Mouse (Mus musculus): ENCODE measurements around the gene Vsig10.

The Vsig10 gene

DNA sequence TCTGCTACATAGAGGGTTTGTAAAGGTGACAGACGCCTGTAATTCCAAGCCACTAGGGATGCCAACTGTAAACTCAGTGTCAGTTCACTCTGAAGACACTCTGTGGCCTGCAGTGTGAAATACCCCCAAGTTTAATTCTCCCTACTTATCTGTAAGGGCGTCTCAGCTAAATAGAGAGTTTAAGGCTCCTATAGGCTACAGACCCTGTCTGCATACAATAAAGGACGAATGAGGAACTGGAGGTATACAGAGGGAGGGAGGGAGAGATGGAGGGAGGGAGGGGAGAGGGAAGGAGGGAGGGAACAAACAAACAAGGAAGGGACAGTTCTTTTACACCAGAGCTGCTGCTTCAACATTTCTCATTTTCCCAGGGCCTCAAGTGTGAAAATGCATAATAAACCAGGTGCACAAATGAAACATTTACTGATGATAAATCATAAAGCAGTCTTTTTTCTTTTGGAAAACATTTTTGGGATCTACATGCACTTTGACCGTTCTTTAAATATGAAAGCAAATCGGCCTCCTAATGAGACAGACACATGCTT, 26.6 kb downstream of the Vsig10 start:
- in situ Hi-C loops (cut with MboI; ENCODE audit: low pct_unique_long_range_greater_than_20kb in 1 of 2, low sequenced_read_pairs in 2 of 2, unreplicated experiment in 1 of 2), result no loop called here

DNA sequence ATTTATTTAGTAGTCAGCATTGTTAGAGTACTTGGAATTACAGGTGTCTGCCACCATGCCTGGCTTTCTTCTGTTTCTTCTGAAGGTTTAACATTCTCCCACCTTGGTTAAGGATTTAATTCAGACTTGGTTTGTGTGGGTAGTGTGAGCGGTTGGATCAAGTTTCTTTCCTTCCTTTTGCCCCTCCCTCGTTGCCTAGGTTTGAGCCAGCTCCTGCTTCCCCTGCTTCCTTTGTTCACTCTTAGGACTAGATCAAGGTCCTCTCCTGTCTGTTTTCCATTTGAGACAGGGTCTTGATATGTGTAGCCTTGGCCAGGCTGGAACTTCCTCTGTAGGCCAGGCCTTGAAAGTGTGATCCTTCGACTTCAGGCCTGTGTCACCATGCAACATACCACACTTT, 27.4 kb downstream of the Vsig10 start:
- in situ Hi-C loops (cut with MboI; ENCODE audit: low pct_unique_long_range_greater_than_20kb in 1 of 2, low sequenced_read_pairs in 2 of 2, unreplicated experiment in 1 of 2), result no loop called here

DNA sequence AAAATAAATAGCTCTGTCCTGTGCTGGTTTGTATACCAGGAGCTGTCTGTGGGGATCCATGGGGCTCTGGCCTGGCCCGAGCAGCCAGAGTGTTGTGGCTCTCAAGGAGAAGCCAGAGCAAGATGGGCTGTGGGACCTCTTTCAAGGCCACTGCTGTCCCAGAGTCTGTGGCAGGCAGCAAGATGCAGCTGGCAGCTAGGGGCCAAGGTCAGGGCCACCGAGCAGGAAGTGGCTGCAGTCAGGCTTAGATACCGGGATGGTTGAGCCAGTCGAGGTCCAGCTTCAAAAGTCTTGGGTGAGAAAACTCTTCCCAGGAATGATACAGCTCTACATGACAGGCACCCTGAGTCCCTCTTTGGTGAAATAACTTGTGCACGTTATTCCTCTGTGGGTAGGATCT, 28.1 kb downstream of the Vsig10 start:
- in situ Hi-C loops (cut with MboI; ENCODE audit: low pct_unique_long_range_greater_than_20kb in 1 of 2, low sequenced_read_pairs in 2 of 2, unreplicated experiment in 1 of 2), result no loop called here

DNA sequence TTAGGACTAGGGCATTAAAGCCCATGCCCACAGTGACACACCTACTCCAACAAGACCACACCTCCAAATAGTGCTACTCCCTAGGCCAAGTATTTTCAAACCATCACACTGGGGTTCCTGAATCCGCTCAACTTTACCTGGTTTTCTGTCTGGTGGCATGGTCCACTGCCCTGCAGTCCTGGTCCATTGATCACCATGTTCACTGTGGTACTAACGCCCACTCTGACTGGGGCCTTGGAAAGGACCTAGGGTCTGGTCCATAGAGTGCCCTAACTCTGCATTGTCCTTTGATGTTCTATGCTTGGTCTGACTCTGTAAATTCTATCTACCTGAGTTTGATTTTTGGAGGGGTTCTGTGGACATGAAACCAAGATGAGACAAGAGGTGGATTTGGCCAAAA, 29.0 kb downstream of the Vsig10 start:
- in situ Hi-C loops (cut with MboI; ENCODE audit: low pct_unique_long_range_greater_than_20kb in 1 of 2, low sequenced_read_pairs in 2 of 2, unreplicated experiment in 1 of 2), result no loop called here

DNA sequence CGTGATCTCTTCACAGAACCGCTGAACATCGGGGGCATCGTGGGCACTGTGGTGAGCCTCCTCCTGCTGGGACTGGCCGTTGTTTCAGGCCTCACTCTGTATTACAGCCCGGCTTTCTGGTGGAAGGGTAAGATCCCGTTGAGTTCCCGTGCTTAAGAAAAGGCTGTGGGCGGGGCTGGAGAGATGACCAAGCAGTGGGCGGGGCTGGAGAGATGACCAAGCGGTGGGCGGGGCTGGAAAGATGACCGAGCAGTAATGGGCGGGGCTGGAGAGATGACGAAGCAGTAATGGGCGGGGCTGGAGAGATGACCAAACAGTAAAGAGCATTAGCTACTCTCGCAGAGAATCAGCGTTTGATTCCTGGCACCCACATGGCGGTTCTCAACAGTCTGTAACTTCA, 29.4 kb downstream of the Vsig10 start:
- in situ Hi-C loops (cut with MboI; ENCODE audit: low pct_unique_long_range_greater_than_20kb in 1 of 2, low sequenced_read_pairs in 2 of 2, unreplicated experiment in 1 of 2), result no loop called here

DNA sequence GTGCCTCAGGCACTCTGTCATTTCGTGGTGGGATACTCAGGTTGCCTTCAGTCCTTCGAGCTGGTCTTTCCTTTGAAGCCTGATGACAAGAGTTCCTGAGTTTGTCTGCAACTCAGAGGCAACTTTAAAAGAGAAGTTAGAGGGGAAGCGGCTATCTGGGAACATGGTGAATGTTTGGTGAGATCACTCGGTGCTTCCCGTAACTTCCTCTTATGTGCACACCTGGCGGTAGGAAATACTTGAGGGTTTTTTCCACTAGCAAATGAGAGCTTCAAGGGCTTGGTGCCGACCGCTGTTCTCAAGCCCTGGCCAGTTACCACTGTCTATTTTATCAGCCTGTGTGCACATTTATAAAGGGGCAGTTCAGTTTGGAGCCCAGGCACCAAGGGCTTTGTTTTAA, 35.2 kb downstream of the Vsig10 start:
- in situ Hi-C loops (cut with MboI; ENCODE audit: low pct_unique_long_range_greater_than_20kb in 1 of 2, low sequenced_read_pairs in 2 of 2, unreplicated experiment in 1 of 2), result no loop called here

DNA sequence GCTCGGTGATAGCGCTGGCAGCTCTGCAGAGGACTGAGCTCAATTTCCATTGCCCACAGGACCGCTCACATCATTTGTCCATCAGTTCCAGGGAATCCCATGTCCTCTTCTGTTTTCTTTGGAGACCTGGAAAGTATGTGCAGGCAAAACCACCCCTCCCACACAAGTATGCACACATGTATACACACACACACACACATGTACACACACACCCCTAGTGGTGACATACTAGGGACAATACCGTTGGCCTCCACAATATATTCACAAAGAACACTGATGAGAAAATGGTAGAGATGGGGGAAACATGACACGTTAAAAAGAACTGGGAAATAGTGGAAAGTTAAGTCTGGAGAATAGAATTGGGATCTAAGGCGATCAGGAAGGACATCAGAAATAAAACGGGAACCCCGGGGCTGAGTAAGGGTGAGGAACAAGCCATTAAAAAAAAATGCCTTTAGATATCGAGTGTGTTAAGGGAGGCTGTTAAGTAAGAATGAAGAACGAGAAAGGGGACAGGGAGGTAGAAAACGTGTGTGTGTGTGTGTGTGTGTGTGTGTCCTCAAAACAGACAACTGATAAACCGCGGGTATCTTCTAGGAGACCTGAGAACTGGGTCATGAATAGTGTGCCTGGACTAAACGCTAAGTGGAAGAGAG, 36.9 kb downstream of the Vsig10 start:
- in situ Hi-C loops (cut with MboI; ENCODE audit: low pct_unique_long_range_greater_than_20kb in 1 of 2, low sequenced_read_pairs in 2 of 2, unreplicated experiment in 1 of 2), result no loop called here

DNA sequence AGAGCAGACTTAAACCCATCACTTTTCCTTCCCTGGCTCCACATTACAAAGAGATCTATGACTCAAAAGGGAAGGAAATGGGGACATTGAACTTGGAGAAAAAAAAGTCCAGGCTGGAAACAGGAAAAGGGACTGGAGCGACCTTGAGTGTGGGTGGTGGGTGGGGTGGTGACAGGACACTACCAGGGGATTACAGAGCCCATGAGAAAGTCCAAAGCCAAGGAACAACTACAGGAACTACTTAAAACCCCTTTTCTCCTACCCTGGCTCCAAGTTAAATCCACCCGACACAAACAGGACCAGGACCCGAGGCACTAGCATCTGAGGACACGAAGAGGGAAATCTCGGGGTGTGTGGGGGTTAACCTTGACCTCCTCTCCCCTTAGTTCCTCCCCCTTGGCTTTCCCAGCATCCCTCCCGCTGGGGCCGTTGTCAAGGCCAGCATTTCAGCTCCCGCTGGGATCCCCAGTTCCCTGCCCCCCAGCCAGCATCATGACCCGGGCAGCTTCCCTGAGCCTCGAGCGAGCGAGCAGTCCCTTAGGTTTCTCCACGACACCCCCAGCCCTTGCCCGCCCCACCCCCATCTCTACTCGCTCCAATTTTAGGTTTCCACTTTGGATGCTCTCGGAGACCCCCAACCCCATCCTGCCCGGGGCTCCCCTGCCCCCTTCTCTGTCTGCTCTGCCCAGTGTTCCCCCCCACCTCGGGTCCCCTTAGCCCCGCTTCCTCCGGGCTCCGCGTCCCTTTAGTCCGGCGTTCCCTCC, 37.7 kb downstream of the Vsig10 start:
- in situ Hi-C loops (cut with MboI; ENCODE audit: low pct_unique_long_range_greater_than_20kb in 1 of 2, low sequenced_read_pairs in 2 of 2, unreplicated experiment in 1 of 2), result no loop called here

DNA sequence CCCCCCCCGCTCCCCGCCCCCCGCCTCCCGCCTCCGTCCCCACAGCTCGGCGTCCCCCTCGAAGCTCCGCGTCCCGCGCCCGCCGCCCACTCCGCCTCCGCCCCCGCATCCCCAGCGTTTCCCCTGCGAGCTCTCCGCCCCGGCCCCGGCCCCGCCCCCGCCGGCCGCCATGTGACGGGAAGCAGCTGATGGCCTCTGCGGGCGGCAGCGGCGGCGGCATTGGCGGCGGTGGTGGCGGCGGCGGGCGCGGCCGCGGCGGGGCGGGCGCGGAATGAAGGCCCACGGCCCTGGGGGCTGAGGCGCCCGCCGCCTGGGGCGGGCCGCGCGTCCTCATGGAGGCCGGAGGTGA, 38.2 kb downstream of the Vsig10 start, which contains the start of gene Wsb2:
Wsb2 (plus strand) TSS at position 176 of the 349 bp plus-strand sequence.
- in situ Hi-C loops (cut with MboI; ENCODE audit: low pct_unique_long_range_greater_than_20kb in 1 of 2, low sequenced_read_pairs in 2 of 2, unreplicated experiment in 1 of 2), result no loop called here

DNA sequence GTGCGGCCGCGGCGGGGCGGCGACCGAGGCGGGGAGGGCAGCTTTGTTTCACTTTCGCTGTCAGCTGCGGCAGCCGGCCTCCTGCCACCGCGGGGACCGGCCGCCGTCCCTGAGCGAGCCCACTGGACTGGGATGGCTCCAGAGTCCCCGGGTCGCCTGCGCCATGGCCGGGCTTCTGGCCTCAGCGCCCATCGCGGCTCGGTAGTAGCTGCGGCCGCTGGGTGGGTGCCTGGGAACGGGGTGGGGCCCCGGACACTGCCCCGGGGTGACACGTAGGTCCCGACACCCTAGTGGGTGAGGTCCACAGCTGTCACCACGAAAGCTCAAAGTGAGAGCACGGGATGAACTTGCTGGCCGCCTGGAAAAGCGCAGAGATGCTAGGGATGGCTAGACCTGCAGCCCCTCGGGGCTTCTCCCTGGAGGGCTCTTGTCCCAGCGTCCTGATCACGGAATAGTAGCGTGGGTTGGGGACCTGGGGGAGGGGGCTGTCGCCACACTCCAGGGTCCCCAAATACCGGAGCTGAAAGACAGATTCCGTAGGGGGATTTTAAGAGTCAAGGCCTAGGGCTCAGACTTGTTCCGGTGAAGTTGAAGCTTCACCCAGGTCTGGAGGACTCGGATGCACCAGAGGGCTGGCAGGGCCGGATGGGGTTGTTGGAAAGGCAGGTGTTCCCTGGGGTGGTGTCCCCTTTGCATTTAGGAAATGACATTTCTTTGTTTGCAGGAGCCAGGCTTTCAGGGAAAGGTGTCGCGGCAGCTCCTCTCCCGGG, 38.8 kb downstream of the Vsig10 start:
- in situ Hi-C loops (cut with MboI; ENCODE audit: low pct_unique_long_range_greater_than_20kb in 1 of 2, low sequenced_read_pairs in 2 of 2, unreplicated experiment in 1 of 2), result no loop called here

DNA sequence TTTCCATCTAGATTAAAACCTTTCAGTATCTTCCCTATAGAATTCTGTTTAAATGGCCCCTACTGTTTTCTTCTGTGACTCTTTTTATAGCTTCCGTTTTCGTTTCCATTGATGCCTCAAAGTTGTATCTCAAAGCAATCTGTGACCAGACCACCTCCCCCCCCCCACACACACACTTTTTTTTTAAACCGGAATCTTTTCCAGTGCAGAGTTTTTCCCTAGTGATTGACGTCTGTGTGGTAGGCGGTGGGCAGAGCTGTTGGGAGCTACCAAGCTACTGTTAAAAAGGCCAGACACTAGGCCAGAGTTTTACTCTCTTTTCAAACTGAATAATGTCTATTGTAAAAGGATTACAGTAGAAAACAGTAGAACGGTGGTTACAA, 39.4 kb downstream of the Vsig10 start:
- in situ Hi-C loops (cut with MboI; ENCODE audit: low pct_unique_long_range_greater_than_20kb in 1 of 2, low sequenced_read_pairs in 2 of 2, unreplicated experiment in 1 of 2), result no loop called here

DNA sequence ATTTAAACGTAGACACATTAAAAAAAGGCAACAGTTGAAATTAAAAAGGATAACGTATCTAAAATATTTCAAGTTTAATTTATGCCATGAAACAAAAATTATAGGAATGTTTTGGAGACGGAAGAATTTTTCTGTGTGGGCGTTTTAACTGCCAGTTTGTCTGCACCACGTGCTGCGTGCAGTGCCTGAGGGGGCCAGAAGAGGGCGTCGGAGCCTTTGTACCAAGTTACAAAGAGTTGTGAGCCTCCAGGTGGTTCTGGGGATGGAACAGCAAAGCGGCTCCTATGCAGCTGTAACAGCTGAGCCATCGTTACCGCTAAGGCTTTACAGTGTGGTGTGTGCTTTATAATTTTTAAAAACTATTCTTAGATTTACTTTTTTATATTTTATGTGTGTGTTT, 39.8 kb downstream of the Vsig10 start:
- in situ Hi-C loops (cut with MboI; ENCODE audit: low pct_unique_long_range_greater_than_20kb in 1 of 2, low sequenced_read_pairs in 2 of 2, unreplicated experiment in 1 of 2), result no loop called here

DNA sequence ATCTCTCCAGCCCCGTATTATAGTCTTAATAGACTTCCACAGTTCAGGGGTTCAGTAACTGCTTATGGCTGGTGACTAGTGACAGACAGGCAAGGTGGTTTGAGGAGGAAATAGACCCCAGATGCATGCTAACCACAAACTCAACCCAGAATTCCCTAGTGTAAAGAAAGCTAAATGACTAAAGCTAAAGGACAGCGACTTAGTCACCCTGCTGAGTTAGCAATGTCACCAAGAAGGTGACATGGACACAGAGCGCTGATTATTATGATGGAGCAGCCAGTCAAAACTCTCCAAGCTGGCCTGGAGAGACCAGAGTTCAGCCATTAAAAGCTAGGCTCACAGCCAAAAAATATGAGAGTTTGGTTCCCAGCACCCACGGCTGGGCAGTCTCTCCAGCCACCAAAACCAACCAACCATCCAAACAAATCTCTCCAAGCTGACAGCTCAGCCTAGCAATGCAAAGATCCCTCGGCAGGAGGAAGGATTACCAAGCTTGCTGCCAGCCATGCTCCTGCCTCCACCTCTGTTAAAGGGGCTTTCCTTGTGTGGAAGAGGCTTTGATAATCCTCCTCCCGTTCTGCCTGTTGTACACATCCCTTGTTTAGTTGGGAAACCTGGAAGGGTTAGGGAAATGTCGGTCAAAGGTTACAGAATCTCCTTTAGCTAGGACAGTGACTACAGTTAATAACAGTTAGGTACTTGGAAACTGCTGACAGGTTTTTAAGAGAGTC, 40.8 kb downstream of the Vsig10 start:
- in situ Hi-C loops (cut with MboI; ENCODE audit: low pct_unique_long_range_greater_than_20kb in 1 of 2, low sequenced_read_pairs in 2 of 2, unreplicated experiment in 1 of 2), result no loop called here

DNA sequence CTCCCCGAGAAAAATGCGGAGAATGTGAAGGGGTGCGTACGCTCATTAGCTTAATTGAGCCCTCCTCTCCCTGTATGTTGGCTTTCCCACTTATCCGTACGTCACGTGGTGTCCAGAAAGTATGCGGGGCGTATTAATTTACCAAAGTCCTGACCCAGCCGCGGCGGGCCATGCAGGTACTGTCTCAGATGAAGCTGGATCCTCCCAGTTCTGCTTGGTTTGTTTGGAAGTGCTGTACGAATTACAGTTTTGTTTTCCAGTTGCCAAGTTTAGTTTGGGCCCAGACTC, 41.3 kb downstream of the Vsig10 start:
- in situ Hi-C loops (cut with MboI; ENCODE audit: low pct_unique_long_range_greater_than_20kb in 1 of 2, low sequenced_read_pairs in 2 of 2, unreplicated experiment in 1 of 2), result no loop called here

DNA sequence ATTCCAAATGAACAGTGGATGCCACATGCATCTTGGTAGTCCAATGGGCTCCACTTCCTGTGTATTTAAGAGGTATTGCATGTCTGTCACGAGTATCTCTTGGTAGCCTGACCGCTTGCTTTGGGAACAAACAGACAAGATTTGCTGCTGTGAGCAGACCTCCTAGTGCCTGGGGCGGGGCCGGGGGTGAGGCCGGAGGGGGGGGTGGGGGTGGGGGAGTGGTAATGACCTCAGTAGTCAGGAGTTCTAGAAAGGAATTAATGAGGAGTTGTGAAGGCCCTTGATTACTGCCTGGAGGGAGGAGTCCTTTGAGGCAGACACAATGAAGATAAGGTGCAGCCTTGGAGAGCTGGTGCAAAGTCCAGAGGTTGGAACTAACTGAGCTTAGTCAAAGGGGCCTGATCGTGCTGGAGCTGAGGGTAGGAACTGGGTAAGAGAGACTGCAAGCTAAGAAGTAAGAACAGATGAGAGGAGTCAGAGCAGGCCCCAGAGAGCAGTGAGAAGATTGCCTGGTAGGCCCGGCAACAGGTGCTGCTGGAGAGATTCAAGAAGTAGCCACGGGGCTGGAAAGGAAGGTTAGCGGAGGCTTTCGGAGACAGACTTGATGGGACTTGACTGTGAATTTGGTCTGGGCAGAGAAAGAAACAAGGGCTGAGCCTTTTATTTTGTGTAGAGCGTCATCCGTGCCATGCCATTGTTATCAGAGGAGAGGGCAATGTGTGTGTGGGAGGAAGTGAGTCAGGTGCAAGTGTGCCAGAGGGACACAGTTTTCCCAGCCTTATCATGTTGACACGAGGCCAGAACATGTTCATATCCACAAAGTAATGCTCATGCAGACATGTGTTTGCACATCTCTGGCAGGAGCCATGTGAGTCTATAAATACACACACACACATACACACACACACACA, 42.0 kb downstream of the Vsig10 start:
- in situ Hi-C loops (cut with MboI; ENCODE audit: low pct_unique_long_range_greater_than_20kb in 1 of 2, low sequenced_read_pairs in 2 of 2, unreplicated experiment in 1 of 2), result no loop called here

DNA sequence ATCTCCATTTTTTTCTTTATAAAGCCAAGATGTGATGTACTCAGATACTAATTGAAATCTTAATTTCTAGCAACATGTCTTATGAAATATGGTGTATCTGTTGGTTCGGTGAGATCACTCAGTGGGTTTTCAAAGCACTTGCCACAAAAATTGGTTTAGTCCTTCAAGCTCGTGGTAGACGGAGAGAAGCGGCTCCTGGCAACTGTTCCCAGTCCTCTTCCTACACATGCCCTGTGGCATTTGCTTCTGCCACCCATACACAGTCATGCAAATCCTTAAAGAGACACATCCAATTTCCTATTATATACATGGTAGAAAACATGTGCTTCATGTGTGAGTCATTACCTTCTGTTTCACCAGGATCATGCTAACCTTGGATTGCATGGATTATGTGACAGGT, 42.7 kb downstream of the Vsig10 start:
- in situ Hi-C loops (cut with MboI; ENCODE audit: low pct_unique_long_range_greater_than_20kb in 1 of 2, low sequenced_read_pairs in 2 of 2, unreplicated experiment in 1 of 2), result no loop called here

DNA sequence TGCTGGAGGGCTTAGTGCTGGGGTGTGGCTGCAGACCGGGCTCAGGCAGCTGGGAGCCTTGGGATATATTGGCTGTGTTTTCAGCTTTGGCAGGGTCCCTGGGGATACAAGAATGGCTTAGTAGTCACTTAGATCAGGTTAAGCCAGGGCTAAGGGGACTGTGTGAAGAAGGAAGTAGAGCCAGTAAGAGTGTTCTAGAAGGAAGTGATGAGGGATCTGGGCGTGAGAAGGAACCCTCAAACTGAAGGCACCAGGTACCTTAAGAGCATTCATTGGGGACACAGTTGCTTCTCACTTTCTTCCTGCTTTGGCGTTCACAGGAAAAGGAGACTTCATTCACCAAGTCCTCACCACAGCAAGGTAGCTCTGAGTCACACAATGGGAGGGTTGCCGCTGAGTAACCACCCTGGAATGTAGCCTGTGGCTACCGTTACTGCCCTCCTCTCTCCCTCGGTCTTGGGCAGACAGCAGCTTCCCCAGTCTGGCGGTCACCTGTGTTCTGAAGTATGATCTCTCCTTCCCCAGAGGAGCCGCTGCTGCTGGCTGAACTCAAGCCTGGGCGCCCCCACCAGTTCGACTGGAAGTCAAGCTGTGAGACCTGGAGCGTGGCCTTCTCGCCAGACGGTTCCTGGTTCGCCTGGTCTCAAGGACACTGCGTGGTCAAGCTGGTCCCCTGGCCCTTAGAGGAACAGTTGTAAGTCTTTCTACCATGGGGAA, 44.3 kb downstream of the Vsig10 start:
- in situ Hi-C loops (cut with MboI; ENCODE audit: low pct_unique_long_range_greater_than_20kb in 1 of 2, low sequenced_read_pairs in 2 of 2, unreplicated experiment in 1 of 2), result no loop called here

All from mouse embryonic stem cell (cell line).